Mouse (Mus musculus) adrenal gland, postnatal 36 days (tissue): ENCODE measurements around the gene Amotl2. TPM values are rescaled to one million over a fixed set of nuclear protein-coding genes. Genes with fewer than 3 reads are reported as not detected.

Experiments
- DNase-seq, 2 experiments: peaks; one replicate each; pipeline ENCODE4 v3.0.0; 2021; ENCODE audit warnings: mixed read lengths in 1 of 2
- total RNA-seq, 2 experiments: library from RNA; stranded (reverse); gene quantifications; 2 replicates each; pipeline ENCODE4 v1.2.3; 2021

The Amotl2 gene
- total RNA-seq, 2 experiments from 2014 or later: 219 to 385 TPM

- DNase-seq: no peak
Observed at GRCm38 (mm10) chr9:102719085-102719484, 2.6 kb downstream of the Amotl2 start.

GRCm38 (mm10) chr9:102719936-102720566, 3.6 kb downstream of the Amotl2 start:
- no peak for DNase-seq

- DNase-seq: no peak
Observed at GRCm38 (mm10) chr9:102720567-102721167, 4.2 kb downstream of the Amotl2 start.

GRCm38 (mm10) chr9:102721406-102721978, 5.0 kb downstream of the Amotl2 start:
- no peak for DNase-seq

- peak in 1 of 2 experiments; percentile 25 for DNase-seq
Observed at GRCm38 (mm10) chr9:102722071-102722561, 5.6 kb downstream of the Amotl2 start.

- no peak for DNase-seq
Observed at GRCm38 (mm10) chr9:102722750-102723149, 6.3 kb downstream of the Amotl2 start.

GRCm38 (mm10) chr9:102723241-102723709, 6.8 kb downstream of the Amotl2 start:
- no peak for DNase-seq

- peak; percentile 63 to 77 for DNase-seq
Observed at GRCm38 (mm10) chr9:102723990-102724461, 7.6 kb downstream of the Amotl2 start.

GRCm38 (mm10) chr9:102724942-102725341, 8.5 kb downstream of the Amotl2 start:
- no peak for DNase-seq

- peak; percentile 94 to 95 for DNase-seq
Observed at GRCm38 (mm10) chr9:102725958-102726654, 9.6 kb downstream of the Amotl2 start.

GRCm38 (mm10) chr9:102726811-102727210, 10.3 kb downstream of the Amotl2 start:
- peak in 1 of 2 experiments; percentile 1 for DNase-seq

- peak in 1 of 2 experiments; percentile 16 for DNase-seq
Observed at GRCm38 (mm10) chr9:102727662-102728468, 11.4 kb downstream of the Amotl2 start.

GRCm38 (mm10) chr9:102728469-102728747, 11.9 kb downstream of the Amotl2 start:
- no peak for DNase-seq

- peak in 1 of 2 experiments; percentile 7 for DNase-seq
Observed at GRCm38 (mm10) chr9:102729093-102729845, 12.8 kb downstream of the Amotl2 start.

- DNase-seq: peak in 1 of 2 experiments; percentile 68
Observed at GRCm38 (mm10) chr9:102729876-102730413, 13.5 kb downstream of the Amotl2 start.

GRCm38 (mm10) chr9:102731044-102731471, 14.6 kb downstream of the Amotl2 start:
- DNase-seq: no peak

- DNase-seq: no peak
Observed at GRCm38 (mm10) chr9:102731574-102732175, 15.2 kb downstream of the Amotl2 start.

GRCm38 (mm10) chr9:102732326-102732865, 15.9 kb downstream of the Amotl2 start:
- DNase-seq: no peak

GRCm38 (mm10) chr9:102733459-102733858, 17.0 kb downstream of the Amotl2 start:
- DNase-seq: no peak
